Mouse (Mus musculus) adrenal gland, adult 2 months (tissue): ENCODE results near the gene Hdgf. TPM values are rescaled to one million over a fixed set of nuclear protein-coding genes. Genes with fewer than 3 reads are reported as not detected.

ENCODE experiments used
- DNase-seq: peaks from one replicate; pipeline ENCODE4 v3.0.0; 2021
- polyA plus RNA-seq: library from polyadenylated mRNA; depleted of rRNA; stranded (reverse); fragments of >200 nt; gene quantifications from 2 replicates; pipeline ENCODE4 v1.2.3, GENCODE M21; 2012
- total RNA-seq, 2 experiments: library from RNA; stranded (reverse); gene quantifications; 2 replicates each; pipeline ENCODE4 v1.2.3; 2021

Gene Hdgf
- total and polyA plus RNA-seq, 3 experiments, result 64.8 to 206 (median 181) TPM

DNA sequence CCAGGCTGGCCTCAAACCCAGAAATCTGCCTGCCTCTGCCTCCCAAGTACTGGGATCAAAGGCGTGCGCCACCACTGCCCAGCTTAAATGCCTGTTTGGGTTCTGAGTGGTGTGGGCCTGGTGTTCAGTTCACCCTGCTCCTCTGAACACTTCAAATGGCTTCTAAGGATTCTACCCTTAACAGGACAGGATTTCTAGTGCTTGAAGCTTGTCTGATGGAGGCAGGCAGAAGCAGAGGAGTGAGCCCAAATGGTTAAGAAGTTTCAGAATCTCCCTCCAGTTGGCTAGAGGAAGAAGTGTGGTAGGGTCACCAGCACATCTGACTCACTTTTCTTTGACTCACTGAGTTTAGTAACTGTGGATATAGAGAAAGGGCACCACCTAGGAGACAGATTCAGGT lies 3.3 kb downstream of the Hdgf start:
- DNase-seq, result peak; percentile 29

GRCm38 (mm10) chr3:87909874-87910273 lies 3.8 kb downstream of the Hdgf start:
- no peak for DNase-seq

GRCm38 (mm10) chr3:87910573-87911141 lies 4.5 kb downstream of the Hdgf start:
- DNase-seq, result peak; percentile 85

GRCm38 (mm10) chr3:87913491-87913890 lies 7.4 kb downstream of the Hdgf start:
- no peak for DNase-seq

GRCm38 (mm10) chr3:87913891-87914290 lies 7.8 kb downstream of the Hdgf start:
- DNase-seq, result no peak

- no peak for DNase-seq
Measured at GRCm38 (mm10) chr3:87916990-87917389, 10.9 kb downstream of the Hdgf start.

DNA sequence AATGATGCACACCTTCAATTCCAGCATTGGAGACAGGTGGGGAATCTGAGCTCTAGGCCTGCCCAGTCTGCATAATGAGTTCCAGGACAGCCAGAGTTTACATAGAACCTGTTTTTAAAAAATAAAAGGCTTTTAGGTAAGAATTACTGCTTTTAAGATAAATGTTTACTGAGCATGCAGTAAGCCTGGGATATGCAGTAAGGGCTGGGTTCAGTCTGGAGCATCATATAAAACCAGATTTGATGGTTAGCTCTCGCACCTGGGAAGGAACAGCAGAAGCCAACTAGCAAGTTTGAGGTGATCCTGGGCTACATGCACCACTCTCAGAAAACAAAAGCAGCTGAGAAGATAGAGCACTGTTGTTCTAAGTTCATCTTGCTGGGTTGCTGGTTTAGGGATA lies 12.4 kb downstream of the Hdgf start:
- no peak for DNase-seq

- peak; percentile 84 for DNase-seq
Measured at GRCm38 (mm10) chr3:87919336-87920108, 13.4 kb downstream of the Hdgf start, which contains the start of gene Mrpl24. Mrpl24 (plus strand) TSS chr3:87919506.

- no peak for DNase-seq
Measured at GRCm38 (mm10) chr3:87920270-87920943, 14.3 kb downstream of the Hdgf start.

DNA sequence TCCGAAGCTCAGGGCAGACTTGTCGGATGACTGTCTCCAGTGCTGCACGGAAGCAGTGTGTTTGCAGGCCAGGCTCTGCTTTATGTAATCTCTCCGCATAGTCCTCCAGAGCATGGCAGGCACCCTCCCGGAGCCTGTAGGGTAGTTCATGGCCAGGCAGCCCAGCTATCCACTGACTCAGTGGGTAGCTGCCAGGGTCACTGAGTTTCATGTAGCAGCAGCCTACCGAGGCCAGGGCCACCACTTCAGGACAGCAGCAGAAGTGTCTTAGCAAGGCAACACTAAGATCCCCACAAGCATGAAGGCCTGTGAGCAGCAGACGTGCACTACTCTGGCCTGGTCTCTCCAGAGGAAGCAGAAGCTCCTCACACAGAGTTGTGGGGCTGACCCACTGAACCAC lies 18.9 kb downstream of the Hdgf start:
- peak; percentile 72 for DNase-seq

GRCm38 (mm10) chr3:87927452-87927851 lies 21.3 kb downstream of the Hdgf start:
- DNase-seq, result no peak

DNA sequence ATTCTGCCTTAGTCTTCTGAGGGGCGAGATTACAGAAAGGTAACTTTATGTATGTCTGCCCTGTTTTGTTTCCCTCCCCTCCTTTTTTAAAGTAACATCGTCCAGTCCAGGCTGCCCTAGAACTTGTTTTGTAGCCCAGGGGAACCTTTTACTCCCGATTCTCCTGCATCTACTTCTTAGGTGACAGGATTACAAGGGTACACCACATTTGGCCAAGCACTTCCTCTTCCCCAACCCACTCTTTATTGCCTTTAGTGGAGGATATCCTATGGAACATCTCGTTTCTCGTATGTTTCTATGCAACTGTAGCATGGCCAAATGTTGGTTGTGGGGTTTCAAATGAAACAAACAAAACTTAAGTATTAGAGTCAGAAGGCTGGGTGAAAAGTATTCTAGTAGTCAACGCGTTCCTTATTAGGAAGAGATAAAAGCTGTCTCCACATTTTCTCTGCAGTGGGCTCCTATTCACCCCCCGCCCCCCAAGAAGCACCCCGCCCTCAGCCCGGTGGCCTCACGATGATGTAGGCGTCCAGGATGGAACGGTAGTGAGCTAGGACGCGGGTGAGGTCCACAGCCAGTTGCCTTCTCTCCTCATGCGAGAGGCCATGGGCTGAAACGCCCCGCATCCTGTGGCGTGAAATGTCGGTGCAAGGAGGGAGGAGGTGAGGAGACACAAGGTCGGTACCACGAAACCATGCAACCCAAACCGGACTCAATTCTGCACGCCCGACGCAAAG lies 23.4 kb downstream of the Hdgf start:
- DNase-seq, result no peak

DNA sequence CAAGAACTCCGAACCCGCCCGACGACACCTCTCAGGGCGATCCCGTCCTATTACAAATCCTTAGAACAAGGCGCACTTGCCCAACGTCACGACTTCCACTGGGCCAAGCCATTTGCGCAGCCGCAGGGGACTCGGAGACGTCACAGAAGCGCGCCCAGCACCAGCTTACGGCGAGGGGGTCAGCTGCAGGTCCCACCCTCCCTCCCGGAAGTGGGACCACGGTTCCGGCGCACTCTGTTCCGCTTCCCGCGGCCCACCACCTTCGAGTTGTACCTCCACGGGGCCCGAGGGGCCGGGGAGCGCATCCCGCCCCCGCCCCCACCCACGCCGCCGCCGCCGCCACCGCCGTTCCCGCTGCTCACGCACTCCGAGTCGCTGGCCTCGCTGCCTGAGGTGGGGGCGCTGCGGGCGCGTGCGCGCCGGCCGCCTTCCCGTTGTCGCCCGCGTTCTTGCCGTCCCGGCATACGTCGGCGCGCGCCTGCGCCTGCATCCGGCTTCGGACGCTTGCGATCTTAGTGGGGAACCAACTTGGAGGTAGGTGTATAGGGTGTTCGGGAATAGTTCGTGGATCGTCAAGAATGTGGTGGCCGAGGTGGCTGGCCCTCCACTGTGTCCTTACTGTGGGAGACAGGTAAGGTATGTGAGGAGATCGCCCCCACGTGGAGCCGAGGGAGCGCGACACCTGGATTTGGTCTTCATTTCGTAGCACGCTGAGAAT lies 24.1 kb downstream of the Hdgf start, which contains the start of the genes Isg20l2 and Rrnad1:
Gene Isg20l2, plus strand, starts transcription at position 237 of the 718 bp plus-strand sequence.
Gene Rrnad1, minus strand, starts transcription at position 640 of the 718 bp plus-strand sequence.
- peak; percentile 98 for DNase-seq

- DNase-seq, result no peak
Measured at GRCm38 (mm10) chr3:87934026-87934425, 27.9 kb downstream of the Hdgf start.

- no peak for DNase-seq
Measured at GRCm38 (mm10) chr3:87934501-87934900, 28.4 kb downstream of the Hdgf start.

- no peak for DNase-seq
Measured at GRCm38 (mm10) chr3:87935201-87935600, 29.1 kb downstream of the Hdgf start.

DNA sequence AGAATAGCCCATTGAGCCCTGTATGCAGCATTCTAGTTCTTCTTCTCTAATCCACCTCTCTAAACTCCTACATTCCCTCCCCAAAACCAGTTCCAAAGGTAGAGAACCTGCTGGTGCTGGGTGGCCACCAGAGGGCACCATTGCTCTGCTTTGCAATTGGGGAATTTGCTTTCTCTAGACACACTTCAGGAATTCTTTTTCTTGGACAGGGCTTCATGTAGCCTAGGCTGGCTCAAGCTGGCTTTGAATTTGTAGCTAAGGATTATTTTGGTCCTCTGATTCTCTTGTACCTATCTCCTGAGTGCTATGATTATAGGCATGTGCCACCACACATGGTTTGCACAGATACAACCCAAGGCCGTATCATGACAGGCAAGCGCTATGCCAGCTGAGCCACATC lies 29.7 kb downstream of the Hdgf start:
- DNase-seq, result peak; percentile 71

DNA sequence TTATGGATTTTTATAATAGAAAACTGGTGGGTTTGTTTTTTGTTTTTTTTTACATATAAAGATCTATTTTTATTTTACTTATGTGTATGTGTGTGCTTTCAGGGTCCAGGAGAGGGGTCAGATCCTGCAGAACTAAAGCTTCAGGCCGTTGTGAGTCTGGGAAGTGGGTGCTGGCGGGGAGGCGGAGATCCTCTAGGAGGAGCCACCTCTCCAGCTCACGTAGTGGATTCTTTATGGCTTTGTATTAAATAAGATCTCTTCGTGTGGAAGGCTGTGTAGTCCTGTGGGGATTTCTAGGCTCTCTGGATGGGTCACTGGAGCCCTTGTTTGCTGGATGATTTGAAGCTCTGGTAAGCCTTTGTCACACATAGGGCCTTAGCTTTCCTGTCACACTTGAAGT lies 34.5 kb downstream of the Hdgf start:
- DNase-seq, result no peak

GRCm38 (mm10) chr3:87942471-87942870 lies 36.4 kb downstream of the Hdgf start:
- no peak for DNase-seq

GRCm38 (mm10) chr3:87943586-87943985 lies 37.5 kb downstream of the Hdgf start:
- no peak for DNase-seq

GRCm38 (mm10) chr3:87944838-87945600 lies 38.9 kb downstream of the Hdgf start:
- DNase-seq, result no peak
